Mouse (Mus musculus) ovary, adult 10 weeks (tissue): Measurements from ENCODE around the gene Rpl36-ps4. TPM values are rescaled to one million over a fixed set of nuclear protein-coding genes. Genes with fewer than 3 reads are reported as not detected.

Experiments used
- polyA plus RNA-seq: library from polyadenylated mRNA; stranded (reverse); fragments of 350-450 nt; fragmentation: Illumina TruSeq; extraction: RNeasy Lipid Tissue Mini Kit (QIAGEN cat#74804); gene quantifications from one replicate; pipeline ENCODE4 v1.2.3, GENCODE M21; 2014

Gene Rpl36-ps4
- not detected for polyA plus RNA-seq

DNA sequence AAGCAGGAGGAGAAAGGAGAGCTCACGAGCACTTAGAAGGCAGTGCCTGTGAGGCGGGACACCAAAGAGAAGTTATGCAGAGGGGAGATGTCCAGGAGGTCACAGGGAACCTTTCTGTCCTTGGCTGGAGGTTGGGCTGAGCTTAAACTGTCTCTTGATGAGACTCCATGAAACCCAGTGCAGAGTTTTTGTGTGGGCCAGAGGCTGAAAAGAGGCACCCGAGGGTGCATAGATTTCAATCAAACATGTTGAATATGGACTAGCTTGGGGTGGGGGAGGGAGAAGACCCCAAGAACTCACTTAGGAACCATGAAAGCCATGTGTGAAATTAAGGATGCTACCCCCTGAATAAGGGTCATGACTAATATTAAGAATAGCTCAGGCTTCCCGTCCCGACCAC lies at the start of gene Rpl36-ps4:
Rpl36-ps4 (plus strand) TSS at position 301 of the 400 bp plus-strand sequence.

Other genes starting within 250 kb of the Rpl36-ps4 start
- gene Msh2, start 248.6 kb upstream of the Rpl36-ps4 start, polyA plus RNA-seq = 64.6 TPM
- gene Kcnk12, start 123.0 kb upstream of the Rpl36-ps4 start, polyA plus RNA-seq = not detected
- gene Msh6, start 54.1 kb downstream of the Rpl36-ps4 start, polyA plus RNA-seq = 44.3 TPM
- gene Fbxo11, start 144.3 kb downstream of the Rpl36-ps4 start, polyA plus RNA-seq = 274 TPM